Mouse (Mus musculus): ENCODE data around the gene Foxk1. TPM values are rescaled to one million over a fixed set of nuclear protein-coding genes. Genes with fewer than 3 reads are reported as not detected.

Gene Foxk1
- polyA plus RNA-seq, 1 experiment, result 36.4 TPM

GRCm38 (mm10) chr5:142444791-142445531 is 43.7 kb downstream of the Foxk1 start:
- TF ChIP-seq GATA1 (IDR thresholded peaks at IDR 0.05; ENCODE audit: low read length), result no peak

GRCm38 (mm10) chr5:142445709-142446108 is 44.4 kb downstream of the Foxk1 start:
- TF ChIP-seq GATA1 (IDR thresholded peaks at IDR 0.05; ENCODE audit: low read length), result no peak

- TF ChIP-seq GATA1 (IDR thresholded peaks at IDR 0.05; ENCODE audit: low read length), result no peak
Observed at GRCm38 (mm10) chr5:142448076-142448475, 46.8 kb downstream of the Foxk1 start.

- no peak for TF ChIP-seq GATA1 (IDR thresholded peaks at IDR 0.05; ENCODE audit: low read length)
Observed at GRCm38 (mm10) chr5:142448623-142449022, 47.3 kb downstream of the Foxk1 start.

- no peak for TF ChIP-seq GATA1 (IDR thresholded peaks at IDR 0.05; ENCODE audit: low read length)
Observed at GRCm38 (mm10) chr5:142450846-142451245, 49.5 kb downstream of the Foxk1 start.

- TF ChIP-seq GATA1 (IDR thresholded peaks at IDR 0.05; ENCODE audit: low read length), result no peak
Observed at GRCm38 (mm10) chr5:142451759-142452158, 50.5 kb downstream of the Foxk1 start.

GRCm38 (mm10) chr5:142453742-142454141 is 52.4 kb downstream of the Foxk1 start:
- TF ChIP-seq GATA1 (IDR thresholded peaks at IDR 0.05; ENCODE audit: low read length), result no peak

GRCm38 (mm10) chr5:142456318-142456717 is 55.0 kb downstream of the Foxk1 start:
- no peak for TF ChIP-seq GATA1 (IDR thresholded peaks at IDR 0.05; ENCODE audit: low read length)

GRCm38 (mm10) chr5:142457345-142457744 is 56.0 kb downstream of the Foxk1 start:
- no peak for TF ChIP-seq GATA1 (IDR thresholded peaks at IDR 0.05; ENCODE audit: low read length)

GRCm38 (mm10) chr5:142458791-142459557 is 57.7 kb downstream of the Foxk1 start:
- no peak for TF ChIP-seq GATA1 (IDR thresholded peaks at IDR 0.05; ENCODE audit: low read length)

GRCm38 (mm10) chr5:142459834-142460233 is 58.5 kb downstream of the Foxk1 start:
- TF ChIP-seq GATA1 (IDR thresholded peaks at IDR 0.05; ENCODE audit: low read length), result no peak

GRCm38 (mm10) chr5:142461942-142462640 is 60.8 kb downstream of the Foxk1 start:
- TF ChIP-seq GATA1 (IDR thresholded peaks at IDR 0.05; ENCODE audit: low read length), result no peak

GRCm38 (mm10) chr5:142462641-142462948 is 61.3 kb downstream of the Foxk1 start:
- TF ChIP-seq GATA1 (IDR thresholded peaks at IDR 0.05; ENCODE audit: low read length), result no peak

GRCm38 (mm10) chr5:142463011-142463410 is 61.7 kb downstream of the Foxk1 start:
- no peak for TF ChIP-seq GATA1 (IDR thresholded peaks at IDR 0.05; ENCODE audit: low read length)

GRCm38 (mm10) chr5:142463461-142464454 is 62.5 kb downstream of the Foxk1 start, which contains the start of gene Ap5z1:
Gene Ap5z1, plus strand, starts transcription at chr5:142463944.
- no peak for TF ChIP-seq GATA1 (IDR thresholded peaks at IDR 0.05; ENCODE audit: low read length)
